Mouse (Mus musculus): Measurements from ENCODE around the gene Git2. TPM values are rescaled to one million over a fixed set of nuclear protein-coding genes. Genes with fewer than 3 reads are reported as not detected.

The Git2 gene
- polyA plus RNA-seq, 1 experiment, result not detected

DNA sequence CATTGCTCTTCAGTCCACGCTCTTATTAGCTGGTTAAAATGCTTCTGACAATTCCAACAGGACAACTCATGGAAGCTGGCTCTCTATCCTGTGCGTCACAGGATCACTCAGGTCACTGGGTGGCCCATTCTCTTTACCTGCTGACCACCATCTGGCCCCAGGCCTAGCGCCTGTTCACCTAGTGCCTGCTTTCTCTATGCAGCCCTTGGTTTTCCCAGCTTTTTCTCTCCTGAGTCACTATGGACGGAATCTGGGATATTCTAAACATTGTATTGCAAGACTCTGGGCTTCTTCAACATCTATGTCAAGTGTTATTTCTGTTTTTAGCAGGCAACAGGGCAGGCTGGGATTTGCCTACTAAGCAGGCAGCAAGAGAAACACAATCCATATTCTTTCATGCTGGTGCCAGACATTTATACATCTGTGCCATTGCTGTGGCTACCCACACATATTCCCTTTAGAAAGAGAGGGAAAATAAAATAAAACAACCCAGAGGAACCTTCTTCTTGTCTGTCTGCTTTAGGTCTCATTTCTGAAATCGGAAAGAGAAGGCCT lies 15.7 kb downstream of the Git2 start:
- TF ChIP-seq POLR2A (IDR thresholded peaks at IDR 0.05; ENCODE audit: insufficient read depth, low read depth, low read length), result no peak
- TF ChIP-seq CTCF (IDR thresholded peaks at IDR 0.05; ENCODE audit: insufficient read depth, low read depth, low read length), result no peak
- H3K4me1 ChIP-seq (ENCODE audit: control insufficient read depth, insufficient read depth, low read length), result no peaks in the 10 kb centered on the region
- 91% methylated on average over 5 of the region's 5 CpGs for WGBS
- no peak overlapping the region for H3K4me3 ChIP-seq (ENCODE audit: insufficient read depth, low read depth, low read length)
- no peak overlapping the region for H3K27ac ChIP-seq (ENCODE audit: insufficient read depth, low read depth, low read length)

DNA sequence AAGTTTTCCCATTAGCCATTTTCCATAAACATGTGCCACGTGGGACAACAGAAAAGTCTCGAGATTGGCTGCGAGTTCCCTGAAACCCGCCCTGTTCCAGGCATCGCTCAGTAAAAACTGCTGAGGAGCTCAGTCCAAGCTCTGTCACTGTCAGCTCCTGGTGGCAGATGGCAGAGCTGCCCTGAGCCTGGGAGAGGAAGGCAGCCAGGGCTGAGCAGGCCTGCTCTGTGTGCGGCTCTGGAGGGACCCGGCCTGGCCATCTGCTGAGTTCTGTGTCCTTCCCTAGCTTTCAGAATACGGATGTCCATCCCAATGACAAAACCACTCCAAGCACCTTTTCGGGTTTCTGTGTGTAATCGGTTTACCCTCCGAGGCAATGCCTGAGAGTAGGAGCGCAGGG lies 21.9 kb downstream of the Git2 start:
- TF ChIP-seq POLR2A (IDR thresholded peaks at IDR 0.05; ENCODE audit: insufficient read depth, low read depth, low read length), result no peak
- TF ChIP-seq CTCF (IDR thresholded peaks at IDR 0.05; ENCODE audit: insufficient read depth, low read depth, low read length), result no peak
- WGBS, result 83% methylated on average over 12 of the region's 12 CpGs
- H3K4me1 ChIP-seq (ENCODE audit: control insufficient read depth, insufficient read depth, low read length), result peaks cover 12% of the 10 kb centered on the region
- H3K4me3 ChIP-seq (ENCODE audit: insufficient read depth, low read depth, low read length), result no peak overlapping the region
- peak overlapping the region; percentile 64 for H3K27ac ChIP-seq (ENCODE audit: insufficient read depth, low read depth, low read length)

GRCm38 (mm10) chr5:114752397-114752796 lies 22.9 kb downstream of the Git2 start:
- TF ChIP-seq POLR2A (IDR thresholded peaks at IDR 0.05; ENCODE audit: insufficient read depth, low read depth, low read length) (no peak), CTCF (IDR thresholded peaks at IDR 0.05; ENCODE audit: insufficient read depth, low read depth, low read length) (no peak)
- no peak overlapping the region for H3K4me3 ChIP-seq (ENCODE audit: insufficient read depth, low read depth, low read length)
- H3K27ac ChIP-seq (ENCODE audit: insufficient read depth, low read depth, low read length), result no peak overlapping the region
- H3K4me1 ChIP-seq (ENCODE audit: control insufficient read depth, insufficient read depth, low read length), result peaks cover 12% of the 10 kb centered on the region
- 86% methylated on average over 10 of the region's 10 CpGs for WGBS

GRCm38 (mm10) chr5:114750325-114750724 lies 25.0 kb downstream of the Git2 start:
- WGBS, result 84% methylated on average over 10 of the region's 10 CpGs

DNA sequence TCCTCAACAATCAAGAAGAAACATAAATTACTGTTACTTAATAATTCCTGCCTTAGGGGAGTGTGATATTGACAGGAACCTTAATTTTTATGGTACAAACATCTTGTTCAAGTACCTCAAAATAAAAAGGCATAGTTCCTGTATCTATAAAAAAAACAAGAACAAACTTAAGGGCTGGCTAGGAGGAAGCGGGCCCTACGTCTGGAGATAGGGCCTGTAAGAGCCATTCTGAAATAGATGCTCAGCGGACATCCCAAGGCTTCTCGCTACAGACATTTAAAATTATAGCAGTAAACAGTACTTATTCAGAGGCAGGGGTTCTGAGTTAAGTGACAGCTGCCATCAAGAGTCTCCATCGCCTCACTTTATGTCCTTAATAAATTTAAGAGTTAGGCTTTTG lies 27.8 kb downstream of the Git2 start:
- Histone ChIP-seq H3K27ac (ENCODE audit: insufficient read depth, low read depth, low read length) (no peak overlapping the region), H3K4me3 (ENCODE audit: insufficient read depth, low read depth, low read length) (no peak overlapping the region), H3K4me1 (ENCODE audit: control insufficient read depth, insufficient read depth, low read length) (peaks cover 4% of the 10 kb centered on the region; the same call in 1 of the 2 replicates)
- TF ChIP-seq CTCF (IDR thresholded peaks at IDR 0.05; ENCODE audit: insufficient read depth, low read depth, low read length) (no peak), POLR2A (IDR thresholded peaks at IDR 0.05; ENCODE audit: insufficient read depth, low read depth, low read length) (no peak)
- WGBS, result 94% methylated on average over 5 of the region's 5 CpGs

More at GRCm38 (mm10) chr5:114750325-114750724, 25.0 kb downstream of the Git2 start:
- Histone ChIP-seq H3K27ac (ENCODE audit: insufficient read depth, low read depth, low read length) (no peak overlapping the region), H3K4me1 (ENCODE audit: control insufficient read depth, insufficient read depth, low read length) (peaks cover 12% of the 10 kb centered on the region), H3K4me3 (ENCODE audit: insufficient read depth, low read depth, low read length) (no peak overlapping the region)
- TF ChIP-seq CTCF (IDR thresholded peaks at IDR 0.05; ENCODE audit: insufficient read depth, low read depth, low read length), result no peak
- TF ChIP-seq POLR2A (IDR thresholded peaks at IDR 0.05; ENCODE audit: insufficient read depth, low read depth, low read length), result no peak

DNA sequence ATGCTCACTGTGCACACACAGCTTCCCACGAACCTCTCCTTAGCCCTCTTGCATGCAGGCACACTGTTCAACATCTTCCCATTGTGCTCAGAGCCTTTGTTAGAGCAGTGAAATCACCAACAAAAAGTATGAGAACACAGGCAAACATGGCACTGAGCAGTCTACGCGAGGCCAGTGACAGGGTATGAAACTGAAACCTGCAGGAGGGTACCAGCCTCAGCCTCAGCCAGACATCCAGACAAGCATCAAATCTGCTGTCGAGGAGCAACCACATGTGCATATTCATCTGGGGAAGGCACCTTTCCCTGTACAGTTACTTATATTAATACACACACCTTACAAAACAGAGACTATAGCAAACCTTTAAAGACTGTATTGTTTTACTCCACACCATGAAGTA lies 28.4 kb downstream of the Git2 start:
- H3K27ac ChIP-seq (ENCODE audit: insufficient read depth, low read depth, low read length), result no peak overlapping the region
- no peak overlapping the region for H3K4me3 ChIP-seq (ENCODE audit: insufficient read depth, low read depth, low read length)
- TF ChIP-seq CTCF (IDR thresholded peaks at IDR 0.05; ENCODE audit: insufficient read depth, low read depth, low read length) (no peak), POLR2A (IDR thresholded peaks at IDR 0.05; ENCODE audit: insufficient read depth, low read depth, low read length) (no peak)
- H3K4me1 ChIP-seq (ENCODE audit: control insufficient read depth, insufficient read depth, low read length), result peaks cover 2% of the 10 kb centered on the region; the same call in 1 of the 2 replicates
- 86% methylated on average over 4 of the region's 4 CpGs for WGBS

GRCm38 (mm10) chr5:114745581-114745980 lies 29.7 kb downstream of the Git2 start:
- no peak for TF ChIP-seq POLR2A (IDR thresholded peaks at IDR 0.05; ENCODE audit: insufficient read depth, low read depth, low read length)
- no peak for TF ChIP-seq CTCF (IDR thresholded peaks at IDR 0.05; ENCODE audit: insufficient read depth, low read depth, low read length)
- 61% methylated on average over 5 of the region's 5 CpGs for WGBS
- no peaks in the 10 kb centered on the region for H3K4me1 ChIP-seq (ENCODE audit: control insufficient read depth, insufficient read depth, low read length)
- no peak overlapping the region for H3K4me3 ChIP-seq (ENCODE audit: insufficient read depth, low read depth, low read length)
- H3K27ac ChIP-seq (ENCODE audit: insufficient read depth, low read depth, low read length), result no peak overlapping the region

DNA sequence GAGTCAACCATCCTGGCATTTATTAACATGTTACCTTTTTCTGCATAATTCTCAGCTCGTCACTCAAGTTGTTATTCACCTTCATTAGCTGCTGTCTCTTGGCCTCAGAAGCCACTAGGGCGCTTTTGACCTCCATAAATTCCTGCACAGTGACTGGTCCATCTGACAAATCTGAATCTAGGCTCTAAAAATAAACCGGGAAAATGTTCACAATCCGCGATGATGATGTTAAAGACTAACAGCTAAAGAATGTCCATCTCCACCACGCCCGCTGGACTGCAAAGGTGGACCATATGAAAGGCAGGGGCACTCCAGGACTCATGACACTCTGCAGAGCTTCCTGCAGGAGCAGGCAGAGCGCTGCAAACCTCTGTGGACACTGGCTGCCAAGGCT lies 31.6 kb downstream of the Git2 start:
- 92% methylated on average over 8 of the region's 8 CpGs for WGBS
- Histone ChIP-seq H3K4me3 (ENCODE audit: insufficient read depth, low read depth, low read length) (no peak overlapping the region), H3K27ac (ENCODE audit: insufficient read depth, low read depth, low read length) (no peak overlapping the region), H3K4me1 (ENCODE audit: control insufficient read depth, insufficient read depth, low read length) (no peaks in the 10 kb centered on the region)
- TF ChIP-seq POLR2A (IDR thresholded peaks at IDR 0.05; ENCODE audit: insufficient read depth, low read depth, low read length) (no peak), CTCF (IDR thresholded peaks at IDR 0.05; ENCODE audit: insufficient read depth, low read depth, low read length) (no peak)

DNA sequence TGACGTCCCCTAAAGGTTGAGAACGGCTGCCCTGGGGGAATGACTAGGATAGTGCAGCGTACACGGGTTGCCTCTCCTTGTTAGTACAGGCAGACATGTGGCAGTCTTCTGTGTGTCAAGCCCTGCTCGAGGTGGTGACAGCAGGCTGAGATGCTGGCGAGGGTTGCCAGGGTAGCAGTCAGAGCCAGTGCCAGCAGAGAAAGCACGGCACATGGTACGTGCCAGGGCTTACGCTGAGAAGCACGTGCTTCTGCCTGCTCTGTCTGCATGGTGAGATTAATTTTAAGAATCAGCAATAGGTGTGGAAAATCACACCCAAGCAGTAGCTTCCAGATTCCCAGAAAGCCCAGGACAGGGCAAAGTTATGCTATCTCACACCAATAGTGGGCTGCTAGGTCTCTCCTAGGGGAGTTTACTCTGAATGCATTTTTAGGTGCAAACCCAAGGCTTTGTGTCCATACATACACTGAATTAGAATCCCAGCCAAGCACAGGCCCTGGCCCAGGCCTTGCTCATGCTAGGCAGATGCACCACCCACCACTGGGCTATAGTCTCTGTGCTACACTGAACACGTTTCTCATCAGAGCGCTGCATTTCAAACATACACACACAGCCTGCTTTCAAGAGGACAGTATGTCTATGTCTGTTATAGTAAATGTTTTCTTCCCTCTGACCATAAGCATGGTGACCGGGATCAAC lies 32.2 kb downstream of the Git2 start:
- no peak overlapping the region for H3K27ac ChIP-seq (ENCODE audit: insufficient read depth, low read depth, low read length)
- no peak overlapping the region for H3K4me3 ChIP-seq (ENCODE audit: insufficient read depth, low read depth, low read length)
- no peaks in the 10 kb centered on the region for H3K4me1 ChIP-seq (ENCODE audit: control insufficient read depth, insufficient read depth, low read length)
- WGBS, result 79% methylated on average over 13 of the region's 13 CpGs
- TF ChIP-seq POLR2A (IDR thresholded peaks at IDR 0.05; ENCODE audit: insufficient read depth, low read depth, low read length) (no peak), CTCF (IDR thresholded peaks at IDR 0.05; ENCODE audit: insufficient read depth, low read depth, low read length) (no peak)

All from olfactory bulb, adult 2 months (tissue).